Mouse (Mus musculus) thymus, adult 2 months (tissue): ENCODE results near the gene Cdcp2.

ENCODE experiments used
- CTCF ChIP-seq: fragments of 200-500 bp; IDR thresholded peaks from 2 replicates; pipeline ENCODE4 v1.5.1; 2012; ENCODE audit warnings: mild to moderate bottlenecking, control low read depth, low read length, moderate library complexity, borderline replicate concordance; ENCODE audit not compliant: control insufficient read depth, poor library complexity, insufficient read depth; ENCODE audit errors: extremely low read depth
- POLR2A ChIP-seq: fragments of 200-500 bp; IDR thresholded peaks from 2 replicates; pipeline ENCODE4 v1.6.1; 2012; ENCODE audit warnings: mild to moderate bottlenecking, low read length, control low read depth, moderate library complexity; ENCODE audit not compliant: control insufficient read depth, poor library complexity, insufficient read depth; ENCODE audit errors: extremely low read depth

DNA sequence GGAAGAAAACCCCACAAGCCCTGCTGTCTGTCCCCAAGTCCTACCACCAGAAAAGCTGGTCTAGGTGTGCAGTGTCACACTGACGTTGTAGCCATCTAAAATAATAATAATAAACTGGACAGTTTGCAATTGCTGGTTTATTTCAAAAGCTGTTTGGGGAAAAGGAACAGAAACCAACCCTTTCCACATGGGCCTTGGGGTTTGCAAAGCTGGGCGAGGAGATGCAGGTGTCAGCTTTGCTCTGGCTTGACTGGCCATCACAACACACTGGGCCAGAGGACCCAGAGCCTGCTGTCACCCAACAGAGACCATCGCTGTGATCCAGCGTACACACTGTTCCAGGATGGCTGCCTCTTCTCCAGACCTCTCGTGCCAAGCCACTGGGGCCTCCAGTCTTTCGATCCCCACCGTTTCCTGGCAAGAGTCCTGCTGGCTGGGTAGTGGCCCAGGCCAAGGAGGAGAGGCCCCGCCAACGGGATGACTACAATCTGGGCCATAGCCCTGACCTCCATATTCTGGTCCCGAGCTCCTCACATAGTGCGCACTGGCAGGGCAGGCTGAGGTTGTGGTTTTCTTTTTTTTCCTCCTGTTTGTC is 48.0 kb upstream of the Cdcp2 start:
- TF ChIP-seq POLR2A (no peak), CTCF (no peak)
